ENCODE assay signal across 29 mouse cellular contexts in the genomic region with DNA sequence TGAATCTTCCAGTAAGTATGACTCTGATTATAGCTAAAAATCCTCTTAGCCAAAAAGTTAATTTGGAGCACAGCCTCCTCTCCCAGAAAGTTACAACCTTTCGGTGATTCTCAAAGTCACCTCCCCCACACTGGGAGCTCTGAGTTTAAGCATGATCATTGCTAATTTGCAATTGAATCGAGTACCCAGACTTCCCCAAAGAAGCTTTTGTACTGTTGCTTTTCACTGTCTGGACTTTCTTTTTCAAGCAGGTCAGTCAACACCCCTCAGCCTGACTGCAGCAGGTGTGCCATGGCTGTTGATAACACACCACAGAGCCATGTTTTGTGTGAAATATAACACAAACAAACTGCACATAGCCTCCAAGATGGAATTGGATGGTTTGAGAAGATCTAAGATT.
DNase-seq lines count a peak whose midpoint lies in the region; ATAC-seq and TF ChIP-seq lines count a peak whose summit lies in the region.
"Had no signal": no experiment of that assay in that cellular context is flagged by ENCODE, and none has a peak within 500 bp of the region (broad histone marks: within the 10 kb centered on the region; RNA-seq: fewer than 3 reads in every experiment).

No protein-coding gene starts in this region.

- 0 out of 2 replicates have a peak overlapping the region, but pooled peaks have one; percentile 20 for H3K27ac ChIP-seq in forebrain, embryonic 10.5 days
- no peak overlapping the region for H3K27ac ChIP-seq in forebrain, embryonic 14.5 days (ENCODE audit: low read depth, low read length)
- H3K27ac ChIP-seq in midbrain, embryonic 10.5 days (replicated peaks), result peak overlapping the region; percentile 77
- H3K27ac ChIP-seq in midbrain, embryonic 16.5 days (ENCODE audit: low read length), result no peak overlapping the region
- H3K27ac ChIP-seq in testis, adult 2 months (ENCODE audit: control insufficient read depth, insufficient read depth, low read depth, low read length), result peak overlapping the region; percentile 58
- peak overlapping the region; percentile 85 for H3K27ac ChIP-seq in brown adipose tissue, adult 24 weeks (replicated peaks; ENCODE audit: low read depth, low read length)
- H3K27ac ChIP-seq: embryonic facial prominence, embryonic 12.5 days; heart, embryonic 13.5 days; kidney, embryonic 15.5 days; layer of hippocampus, adult 2 months; limb, embryonic 10.5 days; limb, embryonic 15.5 days; liver, embryonic 13.5 days; stomach, postnatal 0 days had no signal

- no peak for ATAC-seq in forebrain, embryonic 14.5 days
- ATAC-seq in midbrain, embryonic 16.5 days, result no peak
- ATAC-seq: inflammation-experienced regulatory T-cells, adult 6 months; lung, postnatal 0 days had no signal

- H3K4me2 ChIP-seq in forebrain, embryonic 14.5 days (ENCODE audit: low read length), result no peak overlapping the region
- H3K4me2 ChIP-seq in midbrain, embryonic 16.5 days (ENCODE audit: low read length), result no peak overlapping the region
- H3K4me2 ChIP-seq: embryonic facial prominence, embryonic 12.5 days; heart, embryonic 13.5 days; kidney, embryonic 15.5 days; limb, embryonic 15.5 days; liver, embryonic 13.5 days had no signal

- H3K36me3 ChIP-seq in forebrain, embryonic 10.5 days (replicated peaks), result no peaks in the 10 kb centered on the region
- H3K36me3 ChIP-seq in forebrain, embryonic 14.5 days (ENCODE audit: control insufficient read depth, insufficient read depth, low read length), result no peaks in the 10 kb centered on the region
- no peaks in the 10 kb centered on the region for H3K36me3 ChIP-seq in midbrain, embryonic 10.5 days
- H3K36me3 ChIP-seq in midbrain, embryonic 16.5 days (ENCODE audit: control insufficient read depth, insufficient read depth, low read length), result no peaks in the 10 kb centered on the region
- H3K36me3 ChIP-seq in testis, adult 2 months (ENCODE audit: control insufficient read depth, insufficient read depth, low read length), result no peaks in the 10 kb centered on the region
- H3K36me3 ChIP-seq: embryonic facial prominence, embryonic 12.5 days; heart, embryonic 13.5 days; kidney, embryonic 15.5 days; limb, embryonic 10.5 days; limb, embryonic 15.5 days; liver, embryonic 13.5 days had no signal

- no peak for DNase-seq in forebrain, embryonic 10.5 days (ENCODE audit: extremely low spot score, low spot score)
- DNase-seq in forebrain, embryonic 14.5 days (ENCODE audit: low spot score), result no peak
- DNase-seq in midbrain, embryonic 10.5 days (ENCODE audit: low spot score), result peak; percentile 24
- DNase-seq in testis, postnatal 10 days (ENCODE audit: low spot score), result no peak
- DNase-seq in layer of hippocampus, postnatal 25 days (ENCODE audit: extremely low spot score in 1 of 2, low spot score in 1 of 2), result no peak
- DNase-seq: adrenal gland, postnatal 10 days; cerebellum, adult 18-20 months; cerebellum, postnatal 10 days; gastrocnemius, postnatal 10 days; kidney, adult 11 months; kidney, postnatal 25 days; liver, embryonic 13.5 days; lung, adult 18-20 months; lung, postnatal 4 days; right cerebral cortex, postnatal 4 days; thymus, postnatal 4 days had no signal

- H3K9me3 ChIP-seq in forebrain, embryonic 10.5 days, result no peaks in the 10 kb centered on the region
- H3K9me3 ChIP-seq in forebrain, embryonic 14.5 days (replicated peaks; ENCODE audit: control insufficient read depth, low read length), result no peaks in the 10 kb centered on the region
- no peaks in the 10 kb centered on the region for H3K9me3 ChIP-seq in midbrain, embryonic 10.5 days (replicated peaks)
- no peaks in the 10 kb centered on the region for H3K9me3 ChIP-seq in midbrain, embryonic 16.5 days (replicated peaks; ENCODE audit: control insufficient read depth, low read length, poor library complexity, severe bottlenecking)
- H3K9me3 ChIP-seq: embryonic facial prominence, embryonic 12.5 days; heart, embryonic 13.5 days; kidney, embryonic 15.5 days; limb, embryonic 10.5 days; limb, embryonic 15.5 days; liver, embryonic 13.5 days; megakaryocyte, embryonic 14.5 days had no signal

- TF ChIP-seq CTCF in testis, adult 2 months (IDR thresholded peaks at IDR 0.05; ENCODE audit: control insufficient read depth, insufficient read depth, insufficient replicate concordance, low read depth, low read length), result no peak

- H3K9ac ChIP-seq in forebrain, embryonic 14.5 days (ENCODE audit: low read length), result no peak overlapping the region
- H3K9ac ChIP-seq in midbrain, embryonic 16.5 days (ENCODE audit: low read depth, low read length), result no peak overlapping the region
- H3K9ac ChIP-seq: embryonic facial prominence, embryonic 12.5 days; heart, embryonic 13.5 days; kidney, embryonic 15.5 days; limb, embryonic 15.5 days; liver, embryonic 13.5 days had no signal

- H3K4me1 ChIP-seq in forebrain, embryonic 10.5 days, result peaks cover 12% of the 10 kb centered on the region
- no peaks in the 10 kb centered on the region for H3K4me1 ChIP-seq in forebrain, embryonic 14.5 days (ENCODE audit: control insufficient read depth, insufficient read depth, low read length)
- H3K4me1 ChIP-seq in midbrain, embryonic 10.5 days, result peaks cover 16% of the 10 kb centered on the region
- H3K4me1 ChIP-seq in midbrain, embryonic 16.5 days (ENCODE audit: control insufficient read depth, insufficient read depth, low read length), result no peaks in the 10 kb centered on the region
- H3K4me1 ChIP-seq in testis, adult 2 months (ENCODE audit: control insufficient read depth, insufficient read depth, low read length), result no peaks in the 10 kb centered on the region
- no peaks in the 10 kb centered on the region for H3K4me1 ChIP-seq in brown adipose tissue, adult 24 weeks (ENCODE audit: control insufficient read depth, insufficient read depth, insufficient read length, low read length)
- H3K4me1 ChIP-seq: embryonic facial prominence, embryonic 12.5 days; heart, embryonic 13.5 days; kidney, embryonic 15.5 days; limb, embryonic 10.5 days; limb, embryonic 15.5 days; liver, embryonic 13.5 days; megakaryocyte, embryonic 14.5 days had no signal

- no peak overlapping the region for H3K4me3 ChIP-seq in forebrain, embryonic 10.5 days
- no peak overlapping the region for H3K4me3 ChIP-seq in forebrain, embryonic 14.5 days (ENCODE audit: low read depth, low read length)
- no peak overlapping the region for H3K4me3 ChIP-seq in midbrain, embryonic 10.5 days
- no peak overlapping the region for H3K4me3 ChIP-seq in midbrain, embryonic 16.5 days (ENCODE audit: low read depth, low read length)
- H3K4me3 ChIP-seq in testis, adult 2 months (ENCODE audit: control insufficient read depth, low read depth, low read length), result no peak overlapping the region
- H3K4me3 ChIP-seq in brown adipose tissue, adult 24 weeks (ENCODE audit: insufficient read depth, low read depth, low read length), result no peak overlapping the region
- H3K4me3 ChIP-seq: embryonic facial prominence, embryonic 12.5 days; heart, embryonic 13.5 days; kidney, embryonic 15.5 days; layer of hippocampus, adult 2 months; limb, embryonic 10.5 days; limb, embryonic 15.5 days; liver, embryonic 13.5 days; megakaryocyte, embryonic 14.5 days had no signal

- TF ChIP-seq POLR2A in testis, adult 2 months (IDR thresholded peaks at IDR 0.05; ENCODE audit: control insufficient read depth, low read depth, low read length), result no peak

- no peaks in the 10 kb centered on the region for H3K27me3 ChIP-seq in forebrain, embryonic 10.5 days (ENCODE audit: poor library complexity, severe bottlenecking)
- no peaks in the 10 kb centered on the region for H3K27me3 ChIP-seq in forebrain, embryonic 14.5 days (replicated peaks; ENCODE audit: control insufficient read depth, insufficient read depth, low read length)
- H3K27me3 ChIP-seq in midbrain, embryonic 10.5 days (ENCODE audit: low read depth, poor library complexity, severe bottlenecking), result no peaks in the 10 kb centered on the region
- H3K27me3 ChIP-seq in midbrain, embryonic 16.5 days (ENCODE audit: control insufficient read depth, insufficient read depth, low read depth, low read length), result no peaks in the 10 kb centered on the region
- no peaks in the 10 kb centered on the region for H3K27me3 ChIP-seq in testis, adult 2 months (ENCODE audit: control insufficient read depth, insufficient read depth, low read length)
- H3K27me3 ChIP-seq: embryonic facial prominence, embryonic 12.5 days; heart, embryonic 13.5 days; kidney, embryonic 15.5 days; limb, embryonic 15.5 days; liver, embryonic 13.5 days; megakaryocyte, embryonic 14.5 days had no signal

- WGBS in forebrain, embryonic 10.5 days, result 54% methylated on average over 2 of the region's 2 CpGs
- 8% methylated on average over 2 of the region's 2 CpGs for WGBS in forebrain, embryonic 14.5 days
- WGBS in midbrain, embryonic 10.5 days, result 42% methylated on average over 2 of the region's 2 CpGs
- WGBS in midbrain, embryonic 16.5 days, result 10% methylated on average over 2 of the region's 2 CpGs

Comparison
In these comparisons a context has a peak if more than half of its experiments do, and no peak if none do; other contexts are left out.
1. H3K27ac ChIP-seq: peak in forebrain, embryonic 10.5 days (single experiment), midbrain, embryonic 10.5 days (single experiment), testis, adult 2 months (single experiment) and brown adipose tissue, adult 24 weeks (single experiment); none in forebrain, embryonic 14.5 days (single experiment) and midbrain, embryonic 16.5 days (single experiment).